Mouse (Mus musculus) R1 (cell line): ENCODE data around the gene AF067063.
A peak's percentile ranks its signal among the peaks of the same experiment; 100 is the strongest.
"Not testable (repeated sequence)": the region's sequence is repeated elsewhere in the genome, so short reads cannot be mapped to it uniquely, and the experiment has no call there.

ENCODE experiments used
- DNase-seq: peaks from one replicate; pipeline ENCODE4 v3.0.0-alpha.2; 2018; ENCODE audit warnings: low read depth, low spot score

AF067063 gene

DNA sequence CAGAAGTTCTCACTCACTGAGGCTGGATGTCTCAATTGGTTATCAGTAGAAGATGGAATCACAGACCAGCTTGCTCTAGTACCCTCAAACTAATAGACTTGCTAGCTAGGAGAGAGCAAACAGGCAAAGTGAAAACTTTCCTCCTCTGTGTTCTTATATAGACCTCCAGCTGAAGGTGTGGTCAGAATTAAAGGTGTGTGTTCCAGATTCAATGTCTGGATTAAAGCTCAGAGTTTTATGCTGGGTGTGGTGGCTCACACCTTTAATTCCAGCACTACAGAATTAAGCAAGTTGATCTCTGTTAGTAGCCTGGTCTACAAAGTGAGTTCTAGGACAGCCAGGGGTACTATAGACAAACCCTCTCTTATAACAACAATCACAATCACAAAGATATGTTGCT, at the start of gene AF067063:
Gene AF067063 (minus strand): TSS at position 101 of the 400 bp plus-strand sequence.
- not testable (repeated sequence) for DNase-seq

DNA sequence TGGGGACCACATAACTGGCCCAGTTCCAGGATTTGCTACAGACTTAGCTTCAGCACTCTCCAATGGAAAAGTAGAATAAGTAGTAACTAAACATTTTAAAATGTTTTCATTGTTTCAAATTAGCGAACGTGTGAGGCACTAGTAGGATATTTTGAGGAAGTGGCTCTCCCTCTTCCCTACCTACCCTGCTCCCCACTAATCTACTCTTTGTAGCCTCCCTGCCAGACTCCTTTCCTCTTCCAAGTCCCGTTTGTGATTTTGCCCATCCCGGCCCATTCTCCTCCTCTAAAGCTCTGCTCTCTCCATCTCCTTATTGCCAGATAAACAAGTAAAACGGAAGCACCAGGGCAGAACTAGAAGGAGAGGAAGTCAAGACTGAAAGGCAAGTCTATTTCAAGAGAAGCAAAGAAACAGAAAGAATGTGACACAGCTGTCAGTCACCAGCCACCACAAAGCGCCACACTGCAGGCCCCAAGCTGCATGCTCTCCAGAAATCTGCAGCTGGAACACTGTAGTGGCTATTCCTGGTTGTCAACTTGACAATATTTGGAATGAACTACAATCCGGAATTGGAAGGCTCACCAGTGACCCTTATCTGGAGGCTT, 34.5 kb upstream of the AF067063 start:
- not testable (repeated sequence) for DNase-seq

DNA sequence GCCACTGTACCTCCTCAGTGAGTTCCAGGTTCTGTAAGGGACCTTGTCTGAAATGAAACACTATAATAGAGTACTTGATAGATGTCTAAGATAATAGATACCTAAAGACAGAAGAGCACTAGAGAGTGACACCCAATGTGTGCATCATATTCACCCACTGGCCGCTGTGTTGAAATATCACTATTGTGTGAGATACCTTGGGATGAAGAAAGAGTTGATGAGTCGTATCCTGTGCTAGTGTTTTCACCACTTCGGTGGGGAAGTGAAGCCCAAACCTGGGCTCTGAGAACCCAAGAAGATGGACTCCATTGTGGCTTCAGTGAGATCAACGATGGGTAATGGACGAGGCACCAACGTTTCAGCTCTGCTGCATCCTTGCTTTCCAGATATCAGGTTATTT, 32.4 kb upstream of the AF067063 start:
- DNase-seq, result not testable (repeated sequence)

GRCm38 (mm10) chr13:119839982-119840381, 10.0 kb upstream of the AF067063 start:
- peak; percentile 12 for DNase-seq

GRCm38 (mm10) chr13:119837719-119838337, 7.8 kb upstream of the AF067063 start:
- DNase-seq, result peak; percentile 57

DNA sequence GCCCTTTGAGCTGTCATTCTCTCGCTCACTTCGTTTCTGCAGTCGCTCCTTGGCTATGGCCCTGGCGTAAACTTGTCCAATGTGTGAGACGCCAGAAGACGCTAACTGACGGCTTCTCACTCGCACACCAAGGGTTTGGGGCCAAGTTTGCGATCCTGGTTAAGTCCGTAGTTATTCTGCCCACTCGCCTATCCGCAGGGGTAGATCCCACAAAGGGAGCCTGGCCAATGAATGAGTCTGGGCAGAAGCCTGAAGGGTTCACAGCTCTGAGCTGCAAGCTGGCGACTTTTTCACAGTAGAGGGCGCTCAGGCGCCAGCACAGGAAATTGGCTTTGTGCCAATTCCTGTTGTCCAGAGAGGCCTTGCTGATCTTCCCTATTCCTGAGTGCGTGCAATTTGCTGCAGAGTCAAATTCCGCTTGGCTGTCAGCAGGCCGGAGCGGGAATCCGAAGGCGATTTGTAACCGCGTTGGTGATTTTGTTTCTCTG, 6.4 kb upstream of the AF067063 start:
- DNase-seq, result peak; percentile 20

DNA sequence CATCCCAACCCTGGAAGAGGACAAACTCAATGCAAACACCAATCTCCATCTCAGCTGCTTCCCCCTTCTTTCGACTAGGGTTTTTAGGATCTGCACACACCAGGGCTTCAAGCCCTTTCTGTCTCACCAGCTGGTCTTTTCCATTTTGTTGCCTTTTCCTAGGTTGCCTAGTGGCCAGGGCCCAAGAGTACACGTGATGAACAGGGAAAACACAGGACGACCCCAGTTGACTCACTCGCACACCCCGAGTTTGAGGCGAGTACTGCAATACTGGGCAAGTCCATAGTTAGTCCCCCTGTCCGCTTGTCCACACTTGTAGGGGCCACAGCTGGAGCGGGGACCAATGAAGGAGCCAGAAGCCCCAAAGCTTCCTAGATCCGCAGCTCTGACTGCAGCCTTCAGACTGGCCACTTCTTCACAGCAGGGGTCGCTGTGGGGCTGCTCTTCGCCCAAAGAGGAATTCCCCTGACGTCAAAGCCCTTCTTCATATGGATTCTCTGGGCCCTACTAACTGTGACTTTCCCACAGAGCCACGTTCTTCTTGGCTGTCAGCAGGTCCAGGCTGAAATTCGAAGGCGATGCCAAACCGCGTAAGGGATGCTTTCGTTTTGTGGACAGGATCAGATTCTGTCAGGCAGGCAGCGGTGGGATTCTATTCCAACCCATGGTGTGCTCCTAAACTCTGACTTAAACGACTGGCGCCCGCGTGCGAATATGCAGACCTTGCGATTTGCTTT, 5.5 kb upstream of the AF067063 start, which contains the start of gene D13Ertd608e:
Gene D13Ertd608e (plus strand): TSS at position 687 of the 737 bp plus-strand sequence.
- DNase-seq, result peak; percentile 34

DNA sequence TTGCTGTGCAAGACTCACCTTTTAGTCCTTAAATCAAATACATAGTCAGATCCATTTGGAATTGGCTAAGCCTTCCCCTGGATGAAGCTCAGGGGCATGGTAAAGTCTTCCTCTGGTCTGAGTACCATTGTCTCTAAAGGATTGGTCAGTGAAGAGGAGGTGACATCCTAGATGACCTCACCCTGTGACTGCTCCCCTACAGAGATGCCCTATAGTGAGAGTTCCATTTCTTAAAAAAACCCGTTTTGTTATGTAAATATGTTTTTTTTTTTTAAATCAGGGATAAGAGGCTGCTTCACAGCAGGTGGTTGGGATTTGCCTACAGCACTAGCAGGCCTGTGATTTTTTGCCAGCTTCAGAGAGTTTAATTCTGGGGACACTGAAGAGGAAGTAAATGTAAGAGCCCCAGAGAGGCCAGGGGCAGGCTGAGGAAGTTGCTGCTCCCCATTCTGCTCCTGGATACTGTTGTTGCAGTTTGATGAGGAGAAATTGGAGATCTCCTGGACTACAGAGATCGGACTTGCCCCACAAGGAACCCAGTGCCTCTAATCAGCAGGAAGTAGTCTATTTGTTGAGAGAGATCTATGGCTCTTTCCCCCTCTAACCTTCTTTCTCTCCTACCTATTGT, 12.3 kb downstream of the AF067063 start:
- peak; percentile 46 for DNase-seq

DNA sequence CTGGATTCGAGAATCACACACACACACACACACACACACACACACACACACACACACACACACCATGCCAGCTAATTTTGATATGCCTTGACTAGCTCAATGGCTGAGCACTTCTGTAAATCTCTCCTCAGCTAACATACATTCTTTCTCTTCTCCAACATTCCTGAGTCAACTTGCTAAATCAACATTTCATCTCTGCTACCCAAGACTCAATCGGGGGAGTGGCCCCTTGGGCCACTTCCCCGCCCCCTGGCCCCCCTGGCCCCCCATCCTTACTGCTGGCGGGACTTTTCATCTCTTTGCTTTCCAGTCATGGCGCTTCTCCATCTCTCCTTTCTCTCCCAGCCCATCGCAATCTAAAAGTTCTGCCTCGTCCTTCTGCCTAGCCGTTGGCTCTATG, 13.2 kb downstream of the AF067063 start:
- no peak for DNase-seq

DNA sequence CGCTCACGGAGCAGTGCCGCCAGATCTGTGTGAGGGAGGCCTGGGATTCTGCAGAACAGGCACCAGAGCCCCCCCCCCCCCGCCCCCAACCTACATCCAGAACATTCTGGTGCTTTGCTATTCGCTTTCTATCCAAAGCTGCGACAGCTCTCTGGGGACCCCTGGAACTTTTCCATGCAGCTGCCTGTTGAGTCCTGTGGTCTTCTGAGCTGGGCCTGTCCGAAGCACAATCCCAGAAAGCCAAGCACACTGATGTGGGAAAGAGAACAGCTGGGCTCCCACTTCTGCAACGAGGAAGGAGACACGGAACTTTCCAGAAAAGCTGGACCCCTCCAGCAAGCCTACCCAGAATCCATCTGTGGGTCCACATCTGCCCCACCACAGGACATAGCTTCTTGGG, 20.0 kb downstream of the AF067063 start:
- DNase-seq, result no peak

GRCm38 (mm10) chr13:119808937-119809336, 21.1 kb downstream of the AF067063 start:
- DNase-seq, result no peak

DNA sequence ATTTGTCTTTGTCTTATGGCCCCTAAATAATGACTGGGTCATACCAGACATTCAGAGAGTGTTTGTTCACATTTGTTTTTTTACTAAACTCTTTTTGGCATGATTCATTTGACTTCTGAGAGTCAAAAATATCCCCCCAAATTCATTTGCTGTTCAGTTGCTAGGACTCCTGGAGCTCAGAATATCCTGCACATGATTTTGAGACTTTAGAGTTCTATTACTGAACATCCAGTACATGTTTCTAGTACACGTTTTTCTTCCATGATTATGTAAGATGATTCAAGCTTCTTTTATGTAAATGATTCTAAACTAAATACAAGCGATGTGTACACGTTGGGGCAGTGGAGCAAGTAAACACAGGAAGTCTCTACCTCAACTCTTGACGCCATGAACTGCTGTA, 32.4 kb downstream of the AF067063 start:
- no peak for DNase-seq

DNA sequence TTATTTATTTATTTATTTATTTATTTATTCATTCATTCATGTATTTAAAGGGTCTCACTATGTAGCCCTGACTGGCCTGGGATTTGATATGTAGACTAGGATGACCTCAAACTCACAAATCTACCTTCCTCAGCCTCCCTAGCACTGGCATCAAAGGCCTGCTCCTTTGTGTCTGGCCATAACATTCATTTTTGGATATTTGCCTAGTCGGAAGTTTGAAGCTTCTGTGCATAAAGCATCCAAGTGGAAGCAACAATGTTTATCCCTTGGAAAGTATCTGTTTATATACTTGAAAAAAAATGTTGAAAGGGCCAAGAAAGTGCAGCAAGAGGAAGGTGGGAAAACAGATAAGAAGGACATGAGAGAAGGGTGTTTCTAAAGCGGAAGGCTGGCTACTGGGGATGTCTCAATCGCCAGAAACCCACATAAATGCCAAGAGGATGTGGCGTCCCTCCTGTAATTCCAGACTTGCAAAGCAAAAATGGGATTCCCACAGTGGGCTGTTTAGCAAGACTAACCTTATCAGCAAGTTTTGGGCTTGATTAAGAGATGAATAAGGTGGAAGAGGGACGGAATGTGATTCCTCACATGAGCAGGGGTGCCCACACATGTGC, 37.1 kb downstream of the AF067063 start:
- DNase-seq, result no peak

DNA sequence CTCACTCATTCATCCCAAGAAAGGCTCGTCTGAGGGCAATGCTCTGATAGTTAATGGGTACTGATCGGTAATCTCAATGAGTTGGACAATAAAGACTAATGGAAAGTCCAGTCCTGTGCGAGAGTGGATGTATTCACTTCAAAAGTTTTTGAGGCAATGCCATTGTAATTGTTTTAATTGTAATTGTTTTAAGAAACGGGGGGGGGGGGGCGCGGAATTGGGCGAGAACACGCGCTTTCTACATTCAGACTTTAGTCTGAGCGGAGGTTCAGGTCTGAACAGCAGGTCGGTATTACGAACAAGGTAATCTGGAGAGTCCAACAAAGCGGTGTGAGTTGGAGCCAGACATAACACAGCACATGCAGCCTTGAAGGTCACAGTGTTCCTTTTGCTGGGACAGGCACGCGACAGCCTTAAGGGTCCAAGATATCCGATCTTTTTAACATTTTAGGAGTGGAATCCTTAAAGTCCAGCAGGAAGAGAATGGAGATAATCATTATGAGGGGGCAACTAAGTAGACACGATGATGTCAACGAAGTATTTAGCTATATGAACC, 38.4 kb downstream of the AF067063 start:
- peak; percentile 32 for DNase-seq

DNA sequence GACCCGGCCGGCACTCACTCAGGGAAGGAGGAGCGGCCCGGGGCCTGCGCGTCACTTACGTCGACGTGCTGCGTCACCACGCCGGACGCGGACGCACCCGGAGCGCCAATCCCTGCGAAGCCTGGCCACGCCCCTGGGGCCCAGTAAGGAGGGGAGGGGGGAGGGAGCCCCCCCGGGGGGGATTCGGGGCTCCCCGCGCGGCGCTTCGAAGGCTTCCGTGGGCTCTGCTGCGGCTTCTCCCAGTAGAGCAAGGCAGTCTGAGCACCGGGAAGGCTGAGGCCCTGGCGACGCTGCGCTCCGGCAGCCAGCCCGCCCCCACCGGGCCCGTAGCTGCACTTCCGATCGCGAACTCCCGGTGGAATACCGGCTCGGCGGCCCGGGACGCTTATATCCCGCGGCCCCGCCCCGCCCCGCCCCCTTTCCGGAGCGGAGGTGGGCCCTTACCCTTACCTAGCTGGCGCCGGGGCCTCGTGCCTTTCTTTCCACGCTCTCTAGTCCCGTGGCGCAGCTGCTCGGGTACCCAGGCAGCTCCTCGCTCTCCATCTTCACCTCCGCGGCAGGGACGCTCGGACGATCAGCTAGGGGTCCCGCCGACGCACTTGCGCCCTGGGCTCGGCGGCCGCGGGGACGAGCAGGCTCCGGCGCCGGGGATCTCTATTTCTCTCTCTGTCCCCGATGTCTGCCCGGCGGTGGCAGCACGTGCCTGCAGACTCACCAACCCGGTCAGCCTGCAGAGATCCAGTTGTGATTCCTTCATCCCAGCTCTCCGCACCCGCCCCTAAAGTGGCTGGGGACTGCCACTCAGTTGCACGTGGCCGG, 39.0 kb downstream of the AF067063 start, which contains the start of gene Zfp131:
Gene Zfp131 (minus strand): TSS at position 129 of the 819 bp plus-strand sequence.
- peak; percentile 94 for DNase-seq

DNA sequence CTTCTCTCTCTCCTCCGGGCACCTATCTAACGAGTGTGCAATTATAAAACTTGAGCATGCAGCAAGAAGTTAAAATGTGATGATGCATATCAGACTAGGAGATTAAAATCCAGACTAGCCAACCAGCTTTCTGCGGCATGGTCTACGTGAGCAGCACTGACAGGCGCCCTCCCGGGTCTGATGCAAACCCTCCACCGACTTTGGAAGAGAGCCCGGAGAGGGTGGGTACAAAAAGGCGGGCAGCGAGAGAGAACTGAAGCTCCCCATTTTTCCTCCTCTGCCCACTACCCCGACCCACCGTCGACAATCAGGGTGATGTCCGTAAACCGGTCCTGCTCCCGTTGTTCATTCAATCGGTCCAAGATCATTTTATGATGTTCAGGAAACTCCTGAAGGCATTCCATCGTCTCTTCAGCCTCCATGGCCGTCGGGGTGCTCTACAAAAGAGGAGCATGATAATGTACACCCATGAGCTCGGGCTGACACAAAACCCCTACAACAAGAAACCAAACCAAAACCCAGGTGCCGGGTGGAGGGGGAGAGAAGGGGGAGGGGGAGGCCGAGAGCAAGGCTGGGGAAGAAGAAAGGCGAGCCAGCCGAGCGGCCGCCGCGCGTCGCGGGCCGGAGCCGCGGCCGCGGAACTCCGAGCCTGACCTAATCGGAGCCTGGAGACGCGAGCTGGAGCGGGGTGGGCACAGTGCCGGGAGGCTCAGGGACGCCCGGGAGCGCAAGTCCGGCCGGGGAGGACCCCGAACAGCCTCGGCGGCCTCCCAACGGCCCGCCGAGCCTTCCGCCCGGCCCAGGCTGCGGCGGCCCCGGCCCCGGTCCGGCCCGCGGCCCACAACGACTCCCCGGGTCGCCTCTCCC, 39.9 kb downstream of the AF067063 start:
- peak; percentile 49 for DNase-seq

DNA sequence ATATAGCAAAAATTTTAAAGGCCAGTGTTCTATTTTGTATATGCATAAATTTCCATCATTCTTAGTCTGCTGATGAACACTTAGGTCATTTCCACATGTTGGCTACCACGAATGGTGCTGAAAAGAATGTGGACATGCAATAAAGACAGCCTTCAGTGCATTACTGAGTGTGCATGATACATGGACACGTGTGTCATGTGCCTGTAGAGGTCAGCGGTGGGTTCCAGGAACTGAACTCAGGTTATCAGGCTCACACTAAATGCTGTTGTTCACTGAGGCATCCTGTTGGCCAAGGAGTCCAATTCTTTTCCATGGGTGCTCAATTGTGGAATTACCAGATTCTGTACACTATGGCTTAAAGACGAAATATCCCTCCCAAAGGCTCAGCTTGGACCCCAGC, 46.4 kb downstream of the AF067063 start:
- no peak for DNase-seq
